Mouse (Mus musculus) embryonic facial prominence, embryonic 13.5 days (tissue): Measurements from ENCODE around the gene Gsg1l. TPM values are rescaled to one million over a fixed set of nuclear protein-coding genes. Genes with fewer than 3 reads are reported as not detected.
A peak's percentile ranks its signal among the peaks of the same experiment; 100 is the strongest.

Source experiments
- ATAC-seq: fragments of 200-750 bp; cut with Nextera tagmentation; 2 replicates; pipeline ENCODE4 v1.8.0; 2017; ENCODE audit warnings: low read depth; ENCODE audit not compliant: insufficient number of reproducible peaks, insufficient read depth, low FRiP score, low TSS enrichment
- H3K27ac ChIP-seq: fragments of 300-500 bp; sonication (generic); 2 replicates; pipeline ENCODE4 v1.5.1; 2015; ENCODE audit warnings: moderate library complexity, mild to moderate bottlenecking, inconsistent platforms
- H3K27me3 ChIP-seq: fragments of 300-500 bp; sonication (generic); 2 replicates; pipeline ENCODE4 v1.6.1; 2015; ENCODE audit warnings: mild to moderate bottlenecking, inconsistent platforms
- H3K36me3 ChIP-seq: fragments of 300-500 bp; sonication (generic); 2 replicates; pipeline ENCODE4 v1.6.1; 2015; ENCODE audit warnings: mild to moderate bottlenecking, inconsistent platforms
- H3K4me1 ChIP-seq: fragments of 300-500 bp; sonication (generic); 2 replicates; pipeline ENCODE4 v1.6.1; 2015; ENCODE audit warnings: inconsistent platforms
- H3K4me2 ChIP-seq: fragments of 300-500 bp; sonication (generic); 2 replicates; pipeline ENCODE4 v1.6.1; 2015; ENCODE audit warnings: moderate library complexity, mild to moderate bottlenecking, inconsistent platforms
- H3K4me3 ChIP-seq: fragments of 300-500 bp; sonication (generic); 2 replicates; pipeline ENCODE4 v1.5.1; 2015; ENCODE audit warnings: mild to moderate bottlenecking, inconsistent platforms
- H3K9ac ChIP-seq: fragments of 300-500 bp; sonication (generic); 2 replicates; pipeline ENCODE4 v1.6.1; 2015; ENCODE audit warnings: mild to moderate bottlenecking, inconsistent platforms
- H3K9me3 ChIP-seq: fragments of 300-500 bp; sonication (generic); 2 replicates; pipeline ENCODE4 v1.6.1; 2016; ENCODE audit warnings: inconsistent platforms
- WGBS: fragments of 180-500 bp; shearing (Covaris S2); methylation state at CpG from one replicate; pipeline ENCODE4 v1.1.7; 2015; ENCODE audit warnings: mixed read lengths; 5-methylcytosine and 5-hydroxymethylcytosine counted together
- polyA plus RNA-seq: library from polyadenylated mRNA; unstranded; fragments of >200 nt; fragmentation: Nextera tagmentation; extraction: Ambion mirVana; gene quantifications from 2 replicates; pipeline ENCODE4 v1.2.1, GENCODE M21; 2015

Gene Gsg1l
- polyA plus RNA-seq, 1 experiment from 2014 or later: 2.0 TPM

GRCm38 (mm10) chr7:125833471-125833870, 248.7 kb downstream of the Gsg1l start:
- 72% methylated on average over 2 of the region's 2 CpGs for WGBS
- H3K4me3 ChIP-seq: no peak overlapping the region
- H3K27ac ChIP-seq: no peak overlapping the region
- H3K9me3 ChIP-seq: no peaks in the 10 kb centered on the region; the same call in 1 of the 2 replicates
- no peak overlapping the region for H3K4me2 ChIP-seq
- H3K4me1 ChIP-seq: peaks cover 47% of the 10 kb centered on the region
- H3K9ac ChIP-seq: no peak overlapping the region
- H3K27me3 ChIP-seq: no peaks in the 10 kb centered on the region
- ATAC-seq: no peak
- H3K36me3 ChIP-seq: peaks cover 18% of the 10 kb centered on the region

- H3K4me1 ChIP-seq: peaks cover 47% of the 10 kb centered on the region
These were observed 249.4 kb downstream of the Gsg1l start for GRCm38 (mm10) chr7:125832767-125833166.

GRCm38 (mm10) chr7:125829121-125829666, 253.0 kb downstream of the Gsg1l start:
- Histone ChIP-seq H3K9ac (no peak overlapping the region), H3K9me3 (no peaks in the 10 kb centered on the region), H3K4me1 (peaks cover 55% of the 10 kb centered on the region), H3K4me3 (no peak overlapping the region), H3K27me3 (no peaks in the 10 kb centered on the region), H3K36me3 (peaks cover 9% of the 10 kb centered on the region; the same call in 1 of the 2 replicates), H3K4me2 (0 out of 2 replicates have a peak overlapping the region, but pooled peaks have one; percentile 14), H3K27ac (peak overlapping the region; percentile 68)
- no peak for ATAC-seq
- 25% methylated on average over 3 of the region's 3 CpGs for WGBS

More at GRCm38 (mm10) chr7:125832767-125833166, 249.4 kb downstream of the Gsg1l start:
- no peak overlapping the region for H3K4me3 ChIP-seq
- H3K4me2 ChIP-seq: no peak overlapping the region
- ATAC-seq: no peak
- WGBS: 43% methylated on average over 1 of the region's 1 CpGs
- peaks cover 18% of the 10 kb centered on the region for H3K36me3 ChIP-seq
- H3K27me3 ChIP-seq: no peaks in the 10 kb centered on the region
- H3K9ac ChIP-seq: no peak overlapping the region
- H3K9me3 ChIP-seq: no peaks in the 10 kb centered on the region; the same call in 1 of the 2 replicates
- H3K27ac ChIP-seq: peak overlapping the region; percentile 5

GRCm38 (mm10) chr7:125828561-125828960, 253.7 kb downstream of the Gsg1l start:
- Histone ChIP-seq H3K9ac (no peak overlapping the region), H3K27ac (peak overlapping the region; percentile 68), H3K4me1 (peaks cover 55% of the 10 kb centered on the region), H3K4me2 (no peak overlapping the region), H3K4me3 (no peak overlapping the region), H3K36me3 (peaks cover 6% of the 10 kb centered on the region; the same call in 1 of the 2 replicates), H3K9me3 (no peaks in the 10 kb centered on the region), H3K27me3 (no peaks in the 10 kb centered on the region)
- whole genome bisulfite sequencing: 59% methylated on average over 5 of the region's 5 CpGs
- no peak for ATAC-seq

Other genes starting within 250 kb of the Gsg1l start
- gene Xpo6, start 118.1 kb upstream of the Gsg1l start, polyA plus RNA-seq: 59.0 and 60.5 TPM in 2 replicates
- gene Sbk1, start 190.2 kb upstream of the Gsg1l start, polyA plus RNA-seq: 54.3 and 58.9 TPM in 2 replicates